Mouse (Mus musculus) intestine, embryonic 16.5 days (tissue): ENCODE results near the gene Zfp74. TPM values are rescaled to one million over a fixed set of nuclear protein-coding genes. Genes with fewer than 3 reads are reported as not detected.
"Not testable (repeated sequence)": the region's sequence is repeated elsewhere in the genome, so short reads cannot be mapped to it uniquely, and the experiment has no call there.

ENCODE experiments used
- ATAC-seq: fragments of 200-750 bp; cut with Nextera tagmentation; 2 replicates; pipeline ENCODE4 v1.8.0; 2017; ENCODE audit warnings: moderate TSS enrichment, moderate library complexity
- H3K27ac ChIP-seq: fragments of 300-500 bp; sonication (generic); 2 replicates; pipeline ENCODE4 v1.5.1; 2014; ENCODE audit warnings: mild to moderate bottlenecking, low read length
- H3K27me3 ChIP-seq: fragments of 300-500 bp; sonication (generic); replicated peaks from 2 replicates; pipeline ENCODE4 v1.6.1; 2014; ENCODE audit warnings: low read length, control low read depth, mixed read lengths; ENCODE audit not compliant: control insufficient read depth, insufficient read depth
- H3K36me3 ChIP-seq: fragments of 300-500 bp; sonication (generic); 2 replicates; pipeline ENCODE4 v1.6.1; 2014; ENCODE audit warnings: low read length, control low read depth; ENCODE audit not compliant: control insufficient read depth, insufficient read depth
- H3K4me1 ChIP-seq: fragments of 300-500 bp; sonication (generic); 2 replicates; pipeline ENCODE4 v1.6.1; 2014; ENCODE audit warnings: low read length, control low read depth, mixed read lengths; ENCODE audit not compliant: control insufficient read depth, insufficient read depth
- H3K4me2 ChIP-seq: fragments of 300-500 bp; sonication (generic); 2 replicates; pipeline ENCODE4 v1.6.1; 2014; ENCODE audit warnings: low read depth, low read length, control low read depth
- H3K4me3 ChIP-seq: fragments of 300-500 bp; sonication (generic); 2 replicates; pipeline ENCODE4 v1.5.1; 2014; ENCODE audit warnings: mild to moderate bottlenecking, low read length
- H3K9ac ChIP-seq: fragments of 300-500 bp; sonication (generic); 2 replicates; pipeline ENCODE4 v1.6.1; 2014; ENCODE audit warnings: low read depth, low read length
- H3K9me3 ChIP-seq: fragments of 300-500 bp; sonication (generic); 2 replicates; pipeline ENCODE4 v1.6.1; 2016; ENCODE audit warnings: low read length, control low read depth; ENCODE audit not compliant: control insufficient read depth
- WGBS: fragments of 180-500 bp; shearing (Covaris S2); extraction: QIAGEN DNeasy Blood & Tissue Kit; methylation state at CpG from one replicate; pipeline ENCODE4 v1.1.7; 2014; 5-methylcytosine and 5-hydroxymethylcytosine counted together
- polyA plus RNA-seq: library from polyadenylated mRNA; unstranded; fragments of >200 nt; fragmentation: Nextera tagmentation; extraction: Ambion mirVana; gene quantifications from 2 replicates; pipeline ENCODE4 v1.2.1, GENCODE M21; 2015

Zfp74 gene
- polyA plus RNA-seq, 1 experiment from 2014 or later = 6.4 TPM

DNA sequence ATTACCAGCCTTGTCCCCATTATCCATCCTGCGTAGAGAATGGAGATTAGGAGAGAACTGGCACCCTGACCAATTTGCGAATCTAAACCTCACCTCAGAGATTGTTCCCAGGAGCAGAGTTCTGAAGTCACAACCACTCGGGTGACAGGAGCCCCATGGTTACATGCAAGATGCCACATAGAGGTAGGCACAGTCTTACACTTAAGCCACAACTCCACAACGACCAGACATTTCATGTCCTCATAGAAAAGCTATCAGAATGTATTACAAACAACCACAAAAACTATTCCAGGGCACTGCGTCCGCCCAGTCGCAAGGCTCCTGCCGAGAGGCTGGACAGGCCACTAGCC lies 29.4 kb upstream of the Zfp74 start:
- Histone ChIP-seq H3K27ac (peak overlapping the region; percentile 98), H3K4me3 (peak overlapping the region; percentile 93), H3K4me1 (peaks cover 22% of the 10 kb centered on the region), H3K9ac (peak overlapping the region; percentile 93), H3K4me2 (peak overlapping the region; percentile 82), H3K9me3 (no peaks in the 10 kb centered on the region), H3K36me3 (0 out of 2 replicates have a peak, but pooled peaks cover 4% of the 10 kb centered on the region), H3K27me3 (no peaks in the 10 kb centered on the region)
- no peak; the same call in 1 of the 2 replicates for ATAC-seq
- 2% methylated on average over 8 of the region's 8 CpGs for WGBS

DNA sequence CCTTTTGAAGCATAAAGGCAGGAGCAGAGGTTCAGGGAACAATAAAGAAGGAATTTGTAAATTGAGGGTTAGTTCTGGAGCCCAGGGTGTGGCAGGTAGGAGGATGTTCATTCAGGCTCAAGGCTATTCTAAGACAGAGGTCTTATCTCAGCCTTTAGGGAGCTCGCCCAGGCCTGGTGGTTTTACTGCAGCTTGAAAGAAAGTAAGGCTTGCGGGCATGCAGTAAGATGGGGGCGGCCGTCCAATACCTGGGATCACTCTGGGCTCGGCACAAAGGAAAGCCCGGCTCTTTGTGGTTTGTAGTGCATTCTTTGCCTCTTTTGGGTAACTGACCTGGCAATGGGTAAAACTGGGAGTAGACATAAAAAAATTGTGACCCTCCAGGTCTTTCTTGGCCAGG lies 29.0 kb upstream of the Zfp74 start:
- H3K36me3 ChIP-seq = 0 out of 2 replicates have a peak, but pooled peaks cover 4% of the 10 kb centered on the region
- peaks cover 22% of the 10 kb centered on the region for H3K4me1 ChIP-seq
- peak overlapping the region; percentile 82 for H3K4me2 ChIP-seq
- peak overlapping the region; percentile 93 for H3K9ac ChIP-seq
- WGBS = 24% methylated on average over 6 of the region's 6 CpGs
- peak; percentile 3; the same call in 1 of the 2 replicates for ATAC-seq
- peak overlapping the region; percentile 93 for H3K4me3 ChIP-seq
- H3K9me3 ChIP-seq = no peaks in the 10 kb centered on the region
- H3K27ac ChIP-seq = peak overlapping the region; percentile 98
- no peaks in the 10 kb centered on the region for H3K27me3 ChIP-seq

DNA sequence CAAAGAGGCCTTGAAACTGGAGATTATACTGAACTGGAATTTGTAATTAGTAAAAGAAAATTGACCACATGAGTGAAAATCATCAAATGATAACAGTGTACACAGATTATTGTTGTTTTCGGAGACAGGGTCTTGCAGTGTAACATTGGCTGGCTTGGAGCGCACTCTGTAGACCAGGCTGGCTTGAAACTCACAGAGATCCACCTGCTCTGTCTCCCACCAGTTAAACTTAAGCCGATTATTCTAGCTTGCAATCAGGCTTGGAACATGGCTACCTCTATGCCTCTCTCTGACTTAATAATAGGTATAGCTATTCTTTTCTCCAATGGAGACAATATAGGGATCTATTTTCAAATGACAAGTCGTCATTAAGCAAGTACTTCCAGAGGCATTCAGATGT lies 28.5 kb upstream of the Zfp74 start:
- no peak overlapping the region for H3K4me3 ChIP-seq
- H3K4me1 ChIP-seq = peaks cover 18% of the 10 kb centered on the region
- H3K36me3 ChIP-seq = 0 out of 2 replicates have a peak, but pooled peaks cover under 1% of the 10 kb centered on the region
- peak overlapping the region; percentile 33; the same call in 1 of the 2 replicates for H3K27ac ChIP-seq
- 0 out of 2 replicates have a peak overlapping the region, but pooled peaks have one; percentile 82 for H3K4me2 ChIP-seq
- WGBS = 81% methylated on average over 4 of the region's 4 CpGs
- no peaks in the 10 kb centered on the region for H3K9me3 ChIP-seq
- no peaks in the 10 kb centered on the region for H3K27me3 ChIP-seq
- 0 out of 2 replicates have a peak overlapping the region, but pooled peaks have one; percentile 93 for H3K9ac ChIP-seq
- ATAC-seq = no peak

DNA sequence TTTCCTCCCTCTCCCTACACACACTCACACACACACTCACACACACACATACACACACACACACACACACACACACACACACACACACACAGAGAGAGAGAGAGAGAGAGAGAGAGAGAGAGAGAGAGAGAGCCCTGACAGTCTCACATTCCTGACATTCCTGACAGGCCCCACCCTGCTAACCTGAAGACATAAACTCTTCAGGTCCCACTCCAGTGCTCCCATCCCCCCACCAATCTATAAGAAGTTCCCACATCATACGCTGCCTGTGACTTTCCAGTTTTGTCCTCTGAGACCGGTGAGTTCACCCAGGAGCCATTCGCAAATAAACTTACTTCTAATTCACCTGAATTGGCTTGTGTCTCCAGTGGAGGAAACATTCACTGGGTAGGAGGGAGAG lies 28.0 kb upstream of the Zfp74 start:
- 60% methylated on average over 3 of the region's 3 CpGs for WGBS
- Histone ChIP-seq H3K4me3 (no peak overlapping the region), H3K4me2 (no peak overlapping the region), H3K27me3 (no peaks in the 10 kb centered on the region), H3K9ac (no peak overlapping the region), H3K27ac (no peak overlapping the region; the same call in none of the 2 replicates), H3K9me3 (no peaks in the 10 kb centered on the region), H3K36me3 (no peaks in the 10 kb centered on the region), H3K4me1 (peaks cover 17% of the 10 kb centered on the region)
- ATAC-seq = no peak

GRCm38 (mm10) chr7:29981455-29981854 lies 27.6 kb upstream of the Zfp74 start:
- no peaks in the 10 kb centered on the region for H3K36me3 ChIP-seq
- H3K4me1 ChIP-seq = peaks cover 15% of the 10 kb centered on the region
- H3K9ac ChIP-seq = no peak overlapping the region
- H3K9me3 ChIP-seq = no peaks in the 10 kb centered on the region
- no peak for ATAC-seq
- H3K27ac ChIP-seq = no peak overlapping the region
- no peak overlapping the region for H3K4me2 ChIP-seq
- 54% methylated on average over 5 of the region's 5 CpGs for WGBS
- no peak overlapping the region for H3K4me3 ChIP-seq
- no peaks in the 10 kb centered on the region for H3K27me3 ChIP-seq

GRCm38 (mm10) chr7:29980761-29981160 lies 26.9 kb upstream of the Zfp74 start:
- peaks cover 11% of the 10 kb centered on the region for H3K4me1 ChIP-seq
- WGBS = 89% methylated on average over 1 of the region's 1 CpGs
- ATAC-seq = no peak

DNA sequence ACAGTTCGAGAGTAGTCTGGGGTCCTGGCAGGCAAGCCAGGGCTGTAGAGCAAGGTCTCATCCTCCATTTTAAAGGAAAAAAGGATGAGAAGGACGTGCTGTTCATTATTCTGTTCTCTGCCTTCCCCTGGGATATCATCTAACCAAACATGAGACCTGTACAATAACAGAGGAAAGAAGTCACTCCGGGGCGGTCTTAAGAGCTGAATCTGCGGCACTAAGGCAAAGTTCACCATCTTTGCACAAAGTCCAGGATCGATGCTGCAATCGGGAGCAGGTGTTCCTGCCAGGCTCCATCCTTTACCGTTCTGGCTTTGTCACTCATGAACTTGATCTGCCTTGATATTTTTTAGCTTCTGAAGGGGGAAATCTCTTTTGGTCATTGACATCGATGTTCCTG lies 16.8 kb upstream of the Zfp74 start:
- H3K27me3 ChIP-seq = no peaks in the 10 kb centered on the region
- no peak overlapping the region for H3K4me2 ChIP-seq
- ATAC-seq = no peak
- H3K9ac ChIP-seq = no peak overlapping the region
- no peaks in the 10 kb centered on the region; the same call in 1 of the 2 replicates for H3K9me3 ChIP-seq
- no peak overlapping the region for H3K27ac ChIP-seq
- H3K4me1 ChIP-seq = no peaks in the 10 kb centered on the region
- no peaks in the 10 kb centered on the region for H3K36me3 ChIP-seq
- H3K4me3 ChIP-seq = no peak overlapping the region
- WGBS = 84% methylated on average over 9 of the region's 9 CpGs

More at GRCm38 (mm10) chr7:29980761-29981160, 26.9 kb upstream of the Zfp74 start:
- Histone ChIP-seq H3K4me3 (no peak overlapping the region), H3K9me3 (no peaks in the 10 kb centered on the region), H3K4me2 (no peak overlapping the region), H3K9ac (no peak overlapping the region), H3K27me3 (no peaks in the 10 kb centered on the region), H3K36me3 (no peaks in the 10 kb centered on the region), H3K27ac (peak overlapping the region; percentile 24; the same call in 1 of the 2 replicates)

GRCm38 (mm10) chr7:29965115-29965810 lies 11.4 kb upstream of the Zfp74 start:
- not testable (repeated sequence) for H3K4me3 ChIP-seq, ATAC-seq, H3K9ac ChIP-seq, H3K4me2 ChIP-seq, H3K27me3 ChIP-seq, H3K36me3 ChIP-seq, H3K4me1 ChIP-seq, H3K9me3 ChIP-seq, H3K27ac ChIP-seq
- WGBS = 56% methylated on average over 33 of the region's 39 CpGs

GRCm38 (mm10) chr7:29959004-29959403 lies 5.1 kb upstream of the Zfp74 start:
- Histone ChIP-seq H3K4me2 (no peak overlapping the region), H3K4me3 (no peak overlapping the region), H3K36me3 (no peaks in the 10 kb centered on the region), H3K27me3 (no peaks in the 10 kb centered on the region), H3K9me3 (no peaks in the 10 kb centered on the region), H3K9ac (no peak overlapping the region), H3K27ac (no peak overlapping the region), H3K4me1 (no peaks in the 10 kb centered on the region)
- ATAC-seq = no peak
- WGBS = 59% methylated on average over 3 of the region's 3 CpGs
